Mouse (Mus musculus) megakaryocyte, embryonic 14.5 days (primary cell): ENCODE results near the gene Sgpp2.

ENCODE experiments used
- FLI1 ChIP-seq: IDR thresholded peaks from 2 replicates; pipeline ENCODE4 v1.6.1; 2012; ENCODE audit warnings: low read length, inconsistent platforms, mixed read lengths
- GATA1 ChIP-seq: IDR thresholded peaks from 3 replicates; pipeline ENCODE4 v1.6.1; 2012; ENCODE audit warnings: mixed read lengths, low read length, inconsistent platforms, borderline replicate concordance

- no peak for TF ChIP-seq GATA1
- TF ChIP-seq FLI1: no peak
These were observed 10.4 kb upstream of the Sgpp2 start for GRCm38 (mm10) chr1:78299670-78300225.
